Mouse (Mus musculus): ENCODE data around the gene Nup160. TPM values are rescaled to one million over a fixed set of nuclear protein-coding genes. Genes with fewer than 3 reads are reported as not detected.

The Nup160 gene
- polyA plus RNA-seq, 1 experiment from 2014 or later = 57.0 TPM

DNA sequence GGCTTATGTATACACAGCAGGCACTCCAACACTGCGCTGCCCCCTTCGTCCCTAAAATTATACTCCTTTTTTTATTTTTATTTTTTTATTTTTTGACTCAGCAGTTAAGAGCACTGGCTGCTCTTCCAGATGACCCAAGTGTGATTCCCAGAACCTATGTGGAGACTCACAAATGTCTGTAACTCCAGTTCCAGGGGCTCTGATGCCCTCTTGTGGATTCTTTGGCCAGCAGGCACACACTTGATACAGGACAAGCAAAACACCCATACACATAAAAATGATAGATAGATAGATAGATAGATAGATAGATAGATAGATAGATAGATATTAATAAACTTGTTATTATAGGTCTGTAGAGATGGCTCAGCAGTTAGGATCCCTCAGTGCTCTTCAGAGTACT lies 2.5 kb upstream of the Nup160 start:
- WGBS = 96% methylated on average over 2 of the region's 2 CpGs
- Histone ChIP-seq H3K4me1 (ENCODE audit: control insufficient read depth, insufficient read depth, low read length) (no peaks in the 10 kb centered on the region), H3K9me3 (ENCODE audit: control insufficient read depth, low read length) (no peaks in the 10 kb centered on the region), H3K4me3 (ENCODE audit: low read depth, low read length) (no peak overlapping the region), H3K36me3 (ENCODE audit: control insufficient read depth, insufficient read depth, low read length) (no peaks in the 10 kb centered on the region), H3K27me3 (ENCODE audit: control insufficient read depth, insufficient read depth, low read length) (no peaks in the 10 kb centered on the region), H3K4me2 (no peak overlapping the region), H3K9ac (ENCODE audit: low read length) (no peak overlapping the region), H3K27ac (ENCODE audit: low read depth, low read length) (no peak overlapping the region)
- DNase-seq (ENCODE audit: low spot score, missing footprints) (no peak), ATAC-seq (ENCODE audit: low FRiP score) (no peak)

DNA sequence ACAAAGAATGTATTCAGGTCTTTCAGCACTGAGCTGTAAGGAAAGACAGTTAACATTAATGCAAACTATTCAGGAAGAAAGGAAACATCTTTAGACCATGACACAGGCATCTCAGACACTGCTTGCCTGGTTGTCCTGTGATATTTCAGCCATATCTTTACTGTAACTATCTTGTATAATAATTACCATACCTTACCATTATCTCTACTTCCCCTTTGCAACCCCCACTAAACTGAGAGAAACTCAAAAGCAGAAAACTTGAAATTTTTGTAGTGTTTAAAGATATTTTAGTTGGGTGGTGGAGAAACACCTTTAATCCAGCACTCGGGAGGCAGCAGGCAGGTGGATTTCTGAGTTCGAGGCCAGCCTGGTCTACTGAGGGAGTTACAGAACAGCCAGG lies 1.5 kb upstream of the Nup160 start:
- 95% methylated on average over 2 of the region's 2 CpGs for WGBS
- no peaks in the 10 kb centered on the region for H3K27me3 ChIP-seq (ENCODE audit: control insufficient read depth, insufficient read depth, low read length)
- ATAC-seq (ENCODE audit: low FRiP score) = no peak
- H3K9ac ChIP-seq (ENCODE audit: low read length) = no peak overlapping the region
- H3K36me3 ChIP-seq (ENCODE audit: control insufficient read depth, insufficient read depth, low read length) = no peaks in the 10 kb centered on the region
- no peak overlapping the region for H3K4me3 ChIP-seq (ENCODE audit: low read depth, low read length)
- no peak overlapping the region for H3K27ac ChIP-seq (ENCODE audit: low read depth, low read length)
- peaks cover 8% of the 10 kb centered on the region for H3K4me1 ChIP-seq (ENCODE audit: control insufficient read depth, insufficient read depth, low read length)
- DNase-seq (ENCODE audit: low spot score, missing footprints) = no peak
- H3K4me2 ChIP-seq = no peak overlapping the region
- no peaks in the 10 kb centered on the region for H3K9me3 ChIP-seq (ENCODE audit: control insufficient read depth, low read length)

DNA sequence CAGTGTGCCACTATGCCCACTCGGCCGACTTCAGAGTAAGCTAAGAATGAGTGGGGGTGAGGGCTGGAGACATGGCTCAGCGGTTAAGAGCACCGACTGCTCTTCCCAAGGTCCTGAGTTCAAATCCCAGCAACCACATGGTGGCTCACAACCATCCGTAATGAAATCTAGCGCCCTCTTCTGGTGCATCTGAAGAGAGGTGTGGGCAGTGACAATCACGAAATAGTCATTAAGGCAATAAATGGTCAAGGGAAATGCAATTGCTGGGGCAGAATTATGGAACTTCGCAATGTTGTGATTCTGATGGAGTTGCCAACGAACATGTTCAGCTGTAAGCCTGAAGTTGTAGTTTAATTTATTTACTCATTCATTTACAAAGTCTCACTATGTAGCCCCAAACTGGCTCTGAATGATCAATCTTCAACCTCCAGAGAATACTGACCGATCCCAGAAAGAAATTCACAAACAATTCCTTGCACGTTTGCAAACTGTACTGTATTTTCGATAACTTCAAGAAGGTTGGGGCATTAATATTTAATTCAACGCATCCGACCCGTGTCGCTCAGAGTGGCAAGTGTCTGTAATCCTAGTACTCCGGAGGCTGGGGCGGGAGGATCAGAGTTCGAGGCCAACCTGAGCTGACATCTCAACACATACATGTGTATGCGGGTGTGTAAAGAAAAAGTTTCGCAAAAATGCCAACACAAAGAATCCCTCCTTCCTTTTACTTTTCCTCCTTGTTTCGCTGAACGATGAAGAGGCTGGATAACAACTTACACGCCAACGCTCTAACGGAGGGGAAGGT lies 1.4 kb downstream of the Nup160 start:
- H3K27me3 ChIP-seq (ENCODE audit: control insufficient read depth, insufficient read depth, low read length) = no peaks in the 10 kb centered on the region
- ATAC-seq (ENCODE audit: low FRiP score) (peak; percentile 60), DNase-seq (ENCODE audit: low spot score, missing footprints) (no peak)
- peak overlapping the region; percentile 88 for H3K4me3 ChIP-seq (ENCODE audit: low read depth, low read length)
- H3K9ac ChIP-seq (ENCODE audit: low read length) = peak overlapping the region; percentile 85
- 32% methylated on average over 26 of the region's 26 CpGs for WGBS
- H3K4me1 ChIP-seq (ENCODE audit: control insufficient read depth, insufficient read depth, low read length) = peaks cover 8% of the 10 kb centered on the region
- peak overlapping the region; percentile 89 for H3K27ac ChIP-seq (ENCODE audit: low read depth, low read length)
- H3K36me3 ChIP-seq (ENCODE audit: control insufficient read depth, insufficient read depth, low read length) = no peaks in the 10 kb centered on the region
- no peaks in the 10 kb centered on the region for H3K9me3 ChIP-seq (ENCODE audit: control insufficient read depth, low read length)
- H3K4me2 ChIP-seq = peak overlapping the region; percentile 63

DNA sequence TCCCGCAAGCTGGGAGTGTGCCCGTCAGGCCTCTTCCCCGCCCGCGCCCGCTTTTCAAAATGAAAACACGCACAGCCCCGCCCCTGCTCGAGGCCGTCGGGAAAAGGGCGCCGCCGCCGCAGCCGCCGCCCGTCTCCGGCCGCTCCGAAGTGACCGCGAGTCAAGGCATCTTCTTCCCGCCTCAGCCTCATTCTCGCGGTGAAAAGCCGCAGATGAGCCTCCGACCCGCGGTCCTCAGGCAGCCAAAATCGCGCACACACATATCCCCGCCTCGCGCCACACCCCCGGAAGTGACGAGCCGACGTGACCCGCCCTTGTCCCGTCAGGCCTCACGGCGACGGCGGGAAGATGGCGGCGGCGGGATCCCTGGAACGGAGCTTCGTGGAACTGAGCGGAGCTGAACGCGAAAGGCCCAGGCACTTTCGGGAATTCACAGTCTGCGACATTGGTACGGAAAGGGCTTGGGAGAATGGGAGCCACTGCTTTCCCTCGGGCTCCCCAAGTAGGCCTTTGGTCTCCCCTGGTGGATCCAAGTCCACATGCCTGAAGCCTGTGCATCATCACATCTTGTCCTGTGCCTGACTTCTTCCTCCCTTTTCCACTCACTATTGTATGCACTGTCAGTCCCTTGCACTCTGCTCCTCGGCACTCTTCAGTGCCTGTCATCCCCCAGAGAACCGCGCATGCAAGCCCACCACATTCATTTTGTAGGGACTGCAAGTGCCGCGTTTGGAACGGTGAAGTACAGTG lies 2.2 kb downstream of the Nup160 start:
- WGBS = under 1% methylated on average over 63 of the region's 63 CpGs
- ATAC-seq (ENCODE audit: low FRiP score) (peak; percentile 99), DNase-seq (ENCODE audit: low spot score, missing footprints) (peak; percentile 100)
- Histone ChIP-seq H3K4me3 (ENCODE audit: low read depth, low read length) (peak overlapping the region; percentile 88), H3K36me3 (ENCODE audit: control insufficient read depth, insufficient read depth, low read length) (no peaks in the 10 kb centered on the region), H3K9me3 (ENCODE audit: control insufficient read depth, low read length) (no peaks in the 10 kb centered on the region), H3K4me1 (ENCODE audit: control insufficient read depth, insufficient read depth, low read length) (peaks cover 8% of the 10 kb centered on the region), H3K27me3 (ENCODE audit: control insufficient read depth, insufficient read depth, low read length) (no peaks in the 10 kb centered on the region), H3K4me2 (peak overlapping the region; percentile 63), H3K27ac (ENCODE audit: low read depth, low read length) (peak overlapping the region; percentile 89), H3K9ac (ENCODE audit: low read length) (peak overlapping the region; percentile 85)

DNA sequence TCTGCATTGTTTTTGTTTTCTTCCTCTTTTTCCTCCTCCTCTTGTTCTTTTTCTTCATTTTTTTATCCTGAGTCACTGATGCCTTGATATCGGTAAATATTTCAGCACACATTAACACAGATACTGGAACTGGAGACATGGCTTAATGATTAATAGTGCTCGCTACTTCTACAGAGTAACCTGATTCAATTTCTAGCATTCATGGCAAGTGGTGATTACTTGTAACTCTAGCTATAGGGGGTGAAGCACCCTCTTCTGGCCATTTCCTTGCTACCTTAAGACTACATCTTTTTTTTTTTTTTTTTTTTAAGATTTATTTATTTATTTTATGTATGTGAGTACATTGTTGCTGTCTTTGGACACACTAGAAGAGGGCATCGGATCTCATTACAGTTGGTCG lies 23.9 kb downstream of the Nup160 start:
- peaks cover 32% of the 10 kb centered on the region for H3K36me3 ChIP-seq (ENCODE audit: control insufficient read depth, insufficient read depth, low read length)
- 91% methylated on average over 4 of the region's 4 CpGs for WGBS
- H3K4me3 ChIP-seq (ENCODE audit: low read depth, low read length) = no peak overlapping the region
- DNase-seq (ENCODE audit: low spot score, missing footprints) (no peak), ATAC-seq (ENCODE audit: low FRiP score) (no peak)
- H3K27ac ChIP-seq (ENCODE audit: low read depth, low read length) = no peak overlapping the region
- no peak overlapping the region for H3K9ac ChIP-seq (ENCODE audit: low read length)
- no peaks in the 10 kb centered on the region for H3K27me3 ChIP-seq (ENCODE audit: control insufficient read depth, insufficient read depth, low read length)
- H3K9me3 ChIP-seq (ENCODE audit: control insufficient read depth, low read length) = no peaks in the 10 kb centered on the region
- H3K4me2 ChIP-seq = no peak overlapping the region
- no peaks in the 10 kb centered on the region for H3K4me1 ChIP-seq (ENCODE audit: control insufficient read depth, insufficient read depth, low read length)

DNA sequence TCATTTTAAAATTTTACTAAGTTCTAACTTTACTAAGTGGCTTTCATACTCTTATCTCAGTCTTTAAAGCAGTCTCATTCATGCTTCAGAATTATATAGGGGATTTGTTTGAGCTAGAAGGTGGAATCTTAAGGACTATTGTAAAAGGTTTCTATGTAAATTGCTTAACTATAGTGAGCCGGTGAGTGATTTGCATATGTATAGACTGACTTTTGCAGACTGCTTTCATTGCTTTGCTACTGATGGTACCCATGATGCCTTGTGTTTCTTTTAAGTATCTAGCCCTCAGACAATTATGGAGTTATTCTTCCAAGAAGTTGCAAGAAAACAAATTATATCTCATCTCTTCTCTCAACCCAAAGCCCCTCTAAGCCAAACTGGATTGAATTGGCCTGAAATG lies 31.5 kb downstream of the Nup160 start:
- Histone ChIP-seq H3K4me2 (no peak overlapping the region), H3K27ac (ENCODE audit: low read depth, low read length) (no peak overlapping the region), H3K27me3 (ENCODE audit: control insufficient read depth, insufficient read depth, low read length) (no peaks in the 10 kb centered on the region), H3K36me3 (ENCODE audit: control insufficient read depth, insufficient read depth, low read length) (peaks cover 19% of the 10 kb centered on the region), H3K4me3 (ENCODE audit: low read depth, low read length) (no peak overlapping the region), H3K9ac (ENCODE audit: low read length) (no peak overlapping the region), H3K9me3 (ENCODE audit: control insufficient read depth, low read length) (no peaks in the 10 kb centered on the region), H3K4me1 (ENCODE audit: control insufficient read depth, insufficient read depth, low read length) (no peaks in the 10 kb centered on the region)
- no peak for DNase-seq (ENCODE audit: low spot score, missing footprints)
- ATAC-seq (ENCODE audit: low FRiP score) = no peak
- WGBS = 34% methylated on average over 1 of the region's 1 CpGs

DNA sequence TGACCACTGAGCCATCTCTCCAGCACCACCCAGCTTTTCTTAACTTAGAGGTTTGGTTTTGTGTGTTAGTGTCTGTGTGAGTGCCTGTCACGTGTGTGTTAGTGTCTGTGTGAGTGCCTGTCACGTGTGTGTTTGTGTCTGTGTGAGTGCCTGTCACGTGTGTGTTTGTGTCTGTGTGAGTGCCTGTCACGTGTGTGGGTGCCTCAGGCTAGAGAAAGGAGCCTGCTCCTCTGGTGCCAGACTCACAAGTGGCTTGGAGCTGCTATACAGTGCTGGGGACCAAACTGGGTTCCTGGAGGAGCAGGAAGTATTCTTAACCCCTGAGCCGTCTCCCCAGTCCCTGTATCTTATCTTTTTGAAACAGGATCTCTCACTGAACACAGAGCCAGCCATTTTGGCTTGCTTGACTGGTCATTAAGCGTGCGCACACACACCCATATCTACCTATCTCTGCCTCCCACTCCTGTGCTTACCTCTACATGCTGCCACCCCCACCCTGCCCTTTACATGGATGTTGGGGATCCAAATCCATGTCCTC lies 38.6 kb downstream of the Nup160 start:
- Histone ChIP-seq H3K4me2 (no peak overlapping the region), H3K4me1 (ENCODE audit: control insufficient read depth, insufficient read depth, low read length) (no peaks in the 10 kb centered on the region), H3K36me3 (ENCODE audit: control insufficient read depth, insufficient read depth, low read length) (peaks cover 12% of the 10 kb centered on the region; the same call in 1 of the 2 replicates), H3K27ac (ENCODE audit: low read depth, low read length) (no peak overlapping the region), H3K9ac (ENCODE audit: low read length) (no peak overlapping the region), H3K4me3 (ENCODE audit: low read depth, low read length) (no peak overlapping the region), H3K27me3 (ENCODE audit: control insufficient read depth, insufficient read depth, low read length) (no peaks in the 10 kb centered on the region), H3K9me3 (ENCODE audit: control insufficient read depth, low read length) (no peaks in the 10 kb centered on the region)
- DNase-seq (ENCODE audit: low spot score, missing footprints) (no peak), ATAC-seq (ENCODE audit: low FRiP score) (no peak)
- 95% methylated on average over 7 of the region's 7 CpGs for WGBS

DNA sequence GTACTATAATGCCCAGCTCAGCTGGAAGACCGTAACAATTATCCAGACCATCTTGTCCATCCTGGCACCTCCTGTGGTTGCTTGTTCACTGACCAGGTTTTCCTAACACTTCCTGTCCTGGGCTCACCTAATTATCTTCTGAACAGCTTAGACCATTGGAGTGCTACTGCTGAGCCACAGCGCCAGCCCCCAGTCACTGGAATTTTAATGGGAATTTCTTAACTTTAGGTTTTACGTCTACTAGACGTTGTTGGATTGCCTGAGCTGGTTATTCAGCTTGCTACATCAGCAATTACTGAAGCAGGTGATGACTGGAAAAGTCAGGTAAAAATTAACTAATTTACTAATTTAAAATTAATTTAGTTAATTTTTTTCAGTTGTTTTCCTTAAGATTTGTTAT lies 40.4 kb downstream of the Nup160 start:
- no peaks in the 10 kb centered on the region for H3K27me3 ChIP-seq (ENCODE audit: control insufficient read depth, insufficient read depth, low read length)
- H3K4me1 ChIP-seq (ENCODE audit: control insufficient read depth, insufficient read depth, low read length) = no peaks in the 10 kb centered on the region
- no peak overlapping the region for H3K4me3 ChIP-seq (ENCODE audit: low read depth, low read length)
- peaks cover 10% of the 10 kb centered on the region; the same call in 1 of the 2 replicates for H3K36me3 ChIP-seq (ENCODE audit: control insufficient read depth, insufficient read depth, low read length)
- no peak for DNase-seq (ENCODE audit: low spot score, missing footprints)
- H3K27ac ChIP-seq (ENCODE audit: low read depth, low read length) = no peak overlapping the region
- no peak overlapping the region for H3K9ac ChIP-seq (ENCODE audit: low read length)
- no peak overlapping the region for H3K4me2 ChIP-seq
- ATAC-seq (ENCODE audit: low FRiP score) = no peak
- WGBS = 95% methylated on average over 4 of the region's 4 CpGs
- no peaks in the 10 kb centered on the region for H3K9me3 ChIP-seq (ENCODE audit: control insufficient read depth, low read length)

DNA sequence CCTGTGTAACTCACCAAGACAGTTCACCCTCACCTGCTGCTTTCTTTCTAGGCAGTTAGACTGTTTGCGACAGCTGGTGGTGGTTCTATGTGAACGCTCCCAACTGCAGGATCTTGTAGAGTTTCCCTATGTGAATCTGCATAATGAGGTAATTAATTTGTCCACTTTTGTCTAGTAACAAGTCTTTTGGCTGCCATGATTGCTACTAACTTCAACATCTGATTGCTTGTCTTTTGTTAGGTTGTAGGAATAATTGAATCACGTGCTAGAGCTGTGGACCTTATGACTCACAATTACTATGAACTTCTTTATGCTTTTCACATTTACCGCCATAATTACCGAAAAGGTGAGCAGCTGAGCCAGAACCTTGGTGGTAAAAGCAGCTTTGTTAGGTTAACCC lies 40.9 kb downstream of the Nup160 start:
- no peak for ATAC-seq (ENCODE audit: low FRiP score)
- H3K4me2 ChIP-seq = no peak overlapping the region
- H3K9me3 ChIP-seq (ENCODE audit: control insufficient read depth, low read length) = no peaks in the 10 kb centered on the region
- peaks cover 10% of the 10 kb centered on the region; the same call in 1 of the 2 replicates for H3K36me3 ChIP-seq (ENCODE audit: control insufficient read depth, insufficient read depth, low read length)
- 95% methylated on average over 5 of the region's 5 CpGs for WGBS
- DNase-seq (ENCODE audit: low spot score, missing footprints) = no peak
- no peak overlapping the region for H3K9ac ChIP-seq (ENCODE audit: low read length)
- no peak overlapping the region for H3K4me3 ChIP-seq (ENCODE audit: low read depth, low read length)
- no peak overlapping the region for H3K27ac ChIP-seq (ENCODE audit: low read depth, low read length)
- H3K27me3 ChIP-seq (ENCODE audit: control insufficient read depth, insufficient read depth, low read length) = no peaks in the 10 kb centered on the region
- H3K4me1 ChIP-seq (ENCODE audit: control insufficient read depth, insufficient read depth, low read length) = no peaks in the 10 kb centered on the region

Measured in midbrain, embryonic 11.5 days (tissue).